Mouse (Mus musculus): ENCODE data around the gene Tmem145. TPM values are rescaled to one million over a fixed set of nuclear protein-coding genes. Genes with fewer than 3 reads are reported as not detected.

Tmem145 gene
- polyA plus RNA-seq, 1 experiment from 2014 or later, result 14.1 TPM

DNA sequence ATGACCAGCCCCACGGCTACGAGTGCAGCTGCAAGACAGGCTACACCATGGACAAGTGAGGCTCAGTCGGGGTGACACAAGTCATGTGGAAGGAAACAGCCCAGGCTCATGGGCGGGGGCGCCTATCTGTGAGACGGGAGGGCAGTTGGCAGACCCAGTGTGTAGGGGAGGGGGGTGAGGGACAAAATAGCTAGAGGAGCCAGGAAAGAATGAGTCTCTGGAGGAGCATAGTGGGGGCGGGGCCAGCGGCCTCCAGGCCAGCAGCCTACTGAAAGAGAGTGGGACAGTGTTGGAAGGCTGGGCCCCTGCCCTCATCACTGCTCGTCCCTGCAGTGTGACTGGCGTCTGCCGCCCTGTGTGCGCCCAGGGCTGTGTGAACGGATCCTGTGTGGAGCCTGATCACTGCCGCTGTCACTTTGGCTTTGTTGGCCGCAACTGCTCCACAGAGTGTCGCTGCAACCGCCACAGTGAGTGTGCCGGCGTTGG lies 52.9 kb downstream of the Tmem145 start:
- H3K36me3 ChIP-seq (ENCODE audit: poor library complexity, severe bottlenecking), result peaks cover 97% of the 10 kb centered on the region
- no peak overlapping the region for H3K9ac ChIP-seq
- 0 out of 2 replicates have a peak overlapping the region, but pooled peaks have one; percentile 10 for H3K27ac ChIP-seq
- 0 out of 2 replicates have a peak, but pooled peaks cover 10% of the 10 kb centered on the region for H3K4me1 ChIP-seq
- H3K27me3 ChIP-seq, result no peaks in the 10 kb centered on the region
- H3K4me3 ChIP-seq, result no peak overlapping the region
- ATAC-seq, result peak; percentile 64; the same call in 1 of the 2 replicates
- 66% methylated on average over 19 of the region's 19 CpGs for WGBS
- no peaks in the 10 kb centered on the region for H3K9me3 ChIP-seq (replicated peaks)
- H3K4me2 ChIP-seq, result no peak overlapping the region

DNA sequence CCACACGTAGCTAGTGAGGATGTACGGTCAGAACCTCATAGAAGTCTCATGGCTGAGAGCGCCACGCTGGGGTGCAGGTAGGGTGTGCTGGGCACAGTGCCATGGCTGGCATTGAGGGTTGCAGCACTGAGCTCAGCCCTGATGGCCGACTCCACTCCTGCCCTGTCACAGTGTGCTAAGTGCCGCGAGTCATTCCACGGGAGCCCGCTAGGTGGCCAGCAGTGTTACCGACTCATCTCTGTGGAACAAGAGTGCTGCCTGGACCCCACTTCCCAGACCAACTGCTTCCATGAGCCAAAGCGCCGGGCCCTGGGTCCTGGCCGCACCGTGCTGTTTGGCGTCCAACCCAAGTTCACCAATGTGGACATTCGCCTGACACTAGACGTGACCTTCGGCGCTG lies 57.2 kb downstream of the Tmem145 start:
- WGBS, result 89% methylated on average over 19 of the region's 19 CpGs
- Histone ChIP-seq H3K4me1 (peaks cover 30% of the 10 kb centered on the region), H3K4me2 (no peak overlapping the region), H3K9ac (no peak overlapping the region), H3K27me3 (peaks cover 21% of the 10 kb centered on the region), H3K27ac (no peak overlapping the region), H3K9me3 (replicated peaks) (no peaks in the 10 kb centered on the region), H3K4me3 (no peak overlapping the region), H3K36me3 (ENCODE audit: poor library complexity, severe bottlenecking) (peaks cover 67% of the 10 kb centered on the region)
- ATAC-seq, result no peak

DNA sequence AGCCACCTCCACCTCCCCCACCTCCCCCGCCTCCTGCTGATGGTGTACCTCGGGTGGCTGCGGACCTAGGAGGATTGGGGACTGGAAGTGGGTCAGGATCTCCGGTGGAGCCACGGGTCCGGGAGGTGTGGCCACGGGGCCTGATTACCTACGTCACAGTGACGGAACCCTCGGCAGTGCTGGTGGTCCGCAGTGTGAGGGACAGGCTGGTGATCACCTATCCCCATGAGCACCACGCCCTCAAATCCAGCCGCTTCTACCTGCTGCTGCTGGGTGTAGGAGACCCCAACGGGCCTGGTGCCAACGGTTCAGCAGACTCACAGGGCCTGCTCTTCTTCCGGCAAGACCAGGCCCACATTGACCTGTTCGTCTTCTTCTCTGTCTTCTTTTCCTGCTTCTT lies 57.7 kb downstream of the Tmem145 start:
- H3K4me1 ChIP-seq, result peaks cover 27% of the 10 kb centered on the region
- no peak overlapping the region for H3K27ac ChIP-seq
- H3K36me3 ChIP-seq (ENCODE audit: poor library complexity, severe bottlenecking), result peaks cover 62% of the 10 kb centered on the region
- no peak overlapping the region for H3K4me2 ChIP-seq
- WGBS, result 96% methylated on average over 17 of the region's 17 CpGs
- no peak overlapping the region for H3K9ac ChIP-seq
- H3K9me3 ChIP-seq (replicated peaks), result no peaks in the 10 kb centered on the region
- H3K27me3 ChIP-seq, result peaks cover 26% of the 10 kb centered on the region
- no peak overlapping the region for H3K4me3 ChIP-seq
- no peak for ATAC-seq

Other genes with a start within 250 kb of the Tmem145 start
- 12.8 and 14.7 TPM in 2 replicates for gene Grik5, start 233.8 kb upstream of the Tmem145 start, polyA plus RNA-seq (2015; fragmentation: Nextera tagmentation; extraction: Ambion mirVana)
- 33.5 and 38.1 TPM in 2 replicates for gene Zfp574, start 233.5 kb upstream of the Tmem145 start, polyA plus RNA-seq (2015; fragmentation: Nextera tagmentation; extraction: Ambion mirVana)
- gene Pou2f2, start 126.4 kb upstream of the Tmem145 start, polyA plus RNA-seq (2015; fragmentation: Nextera tagmentation; extraction: Ambion mirVana), result 21.9 and 22.2 TPM in 2 replicates
- gene Dedd2, start 85.5 kb upstream of the Tmem145 start, polyA plus RNA-seq (2015; fragmentation: Nextera tagmentation; extraction: Ambion mirVana), result 11.0 and 12.5 TPM in 2 replicates
- gene Zfp526, start 84.7 kb upstream of the Tmem145 start, polyA plus RNA-seq (2015; fragmentation: Nextera tagmentation; extraction: Ambion mirVana), result 2.0 and 2.1 TPM in 2 replicates
- gene Gsk3a, start 68.3 kb upstream of the Tmem145 start, polyA plus RNA-seq (2015; fragmentation: Nextera tagmentation; extraction: Ambion mirVana), result 11.2 and 12.9 TPM in 2 replicates
- 5.5 and 5.8 TPM in 2 replicates for gene Erf, start 55.3 kb upstream of the Tmem145 start, polyA plus RNA-seq (2015; fragmentation: Nextera tagmentation; extraction: Ambion mirVana)
- 45.9 and 47.0 TPM in 2 replicates for gene Cic, start 38.4 kb upstream of the Tmem145 start, polyA plus RNA-seq (2015; fragmentation: Nextera tagmentation; extraction: Ambion mirVana)
- gene Pafah1b3, start 8.1 kb upstream of the Tmem145 start, polyA plus RNA-seq (2015; fragmentation: Nextera tagmentation; extraction: Ambion mirVana), result 513 and 525 TPM in 2 replicates
- 0.93 and 1.6 TPM in 2 replicates for gene Prr19, start 4.7 kb upstream of the Tmem145 start, polyA plus RNA-seq (2015; fragmentation: Nextera tagmentation; extraction: Ambion mirVana)
- 14.2 and 16.6 TPM in 2 replicates for gene Megf8, start 11.1 kb downstream of the Tmem145 start, polyA plus RNA-seq (2015; fragmentation: Nextera tagmentation; extraction: Ambion mirVana)
- gene Cnfn, start 63.6 kb downstream of the Tmem145 start, polyA plus RNA-seq (2015; fragmentation: Nextera tagmentation; extraction: Ambion mirVana), result not detected in 2 replicates
- gene Lipe, start 92.6 kb downstream of the Tmem145 start, polyA plus RNA-seq (2015; fragmentation: Nextera tagmentation; extraction: Ambion mirVana), result 10.6 and 11.9 TPM in 2 replicates
- 0.40 and 0.45 TPM in 2 replicates for gene Cxcl17, start 106.8 kb downstream of the Tmem145 start, polyA plus RNA-seq (2015; fragmentation: Nextera tagmentation; extraction: Ambion mirVana)
- 0.39 and 0.49 TPM in 2 replicates for gene Ceacam1, start 171.5 kb downstream of the Tmem145 start, polyA plus RNA-seq (2015; fragmentation: Nextera tagmentation; extraction: Ambion mirVana)
- 0.14 and 0.15 TPM in 2 replicates for gene Ceacam2, start 233.8 kb downstream of the Tmem145 start, polyA plus RNA-seq (2015; fragmentation: Nextera tagmentation; extraction: Ambion mirVana)

All from forebrain, embryonic 13.5 days (tissue).